Mouse (Mus musculus) B cell, adult 2 months (primary cell): Measurements from ENCODE around the gene Hmg20b.

Experiments used
- DNase-seq, 2 experiments: peaks; one replicate each; pipeline ENCODE4 v3.0.0; 2022

Gene Hmg20b

DNA sequence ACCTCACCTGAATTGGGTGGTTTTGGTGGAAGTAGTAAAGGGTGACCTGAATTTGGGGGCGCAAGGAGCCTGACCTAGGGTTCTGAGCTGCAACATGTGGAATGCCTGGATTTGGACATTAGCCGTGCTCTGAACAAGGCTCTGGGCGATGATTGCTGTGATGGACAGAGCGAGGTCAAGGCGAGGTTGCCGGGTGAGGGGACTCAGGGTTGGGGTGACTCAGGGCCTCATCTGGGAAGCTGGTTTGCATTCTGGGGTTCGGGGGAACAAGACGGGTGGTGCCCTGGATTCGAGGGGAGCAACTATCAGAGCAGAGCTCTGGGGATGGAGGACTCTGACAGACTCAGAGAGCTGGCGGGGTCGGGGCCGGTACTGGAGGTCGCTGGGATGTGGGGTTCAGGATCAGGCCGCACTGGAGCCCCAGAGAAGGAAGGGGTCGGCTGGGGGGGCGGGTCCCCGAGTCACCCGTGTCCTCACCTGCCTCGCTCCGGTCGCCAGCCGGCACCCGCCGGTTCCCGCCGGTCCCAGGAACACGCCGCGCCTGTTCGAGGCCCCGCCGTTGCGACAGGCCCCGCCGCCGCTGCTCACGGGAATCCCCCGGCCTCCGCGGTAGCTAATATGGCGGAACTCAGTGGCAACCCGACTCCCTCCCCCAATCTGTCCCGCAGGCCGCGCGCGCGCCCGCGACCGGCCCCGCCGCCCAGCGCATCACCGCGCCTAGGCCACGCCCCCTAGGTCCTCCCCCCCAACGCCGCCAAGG, 27.7 kb upstream of the Hmg20b start, which contains the start of gene Fzr1:
Fzr1 (minus strand) TSS at position 724 of the 760 bp plus-strand sequence.
- no peak for DNase-seq

DNA sequence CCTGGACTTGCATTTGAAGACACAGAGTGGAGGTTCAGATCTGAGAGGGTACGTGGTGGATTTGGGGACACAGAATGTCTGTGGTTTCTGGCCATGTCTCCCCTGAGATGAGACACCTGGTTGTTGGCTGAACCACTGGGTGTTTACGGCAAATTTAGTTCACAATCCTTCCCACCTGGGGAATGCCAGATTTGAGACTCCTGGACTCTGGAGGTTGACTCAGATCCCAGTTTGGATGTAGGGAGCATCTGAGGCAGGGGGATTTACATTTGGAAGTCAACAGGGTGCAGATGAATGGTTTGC, 27.0 kb upstream of the Hmg20b start:
- no peak for DNase-seq

DNA sequence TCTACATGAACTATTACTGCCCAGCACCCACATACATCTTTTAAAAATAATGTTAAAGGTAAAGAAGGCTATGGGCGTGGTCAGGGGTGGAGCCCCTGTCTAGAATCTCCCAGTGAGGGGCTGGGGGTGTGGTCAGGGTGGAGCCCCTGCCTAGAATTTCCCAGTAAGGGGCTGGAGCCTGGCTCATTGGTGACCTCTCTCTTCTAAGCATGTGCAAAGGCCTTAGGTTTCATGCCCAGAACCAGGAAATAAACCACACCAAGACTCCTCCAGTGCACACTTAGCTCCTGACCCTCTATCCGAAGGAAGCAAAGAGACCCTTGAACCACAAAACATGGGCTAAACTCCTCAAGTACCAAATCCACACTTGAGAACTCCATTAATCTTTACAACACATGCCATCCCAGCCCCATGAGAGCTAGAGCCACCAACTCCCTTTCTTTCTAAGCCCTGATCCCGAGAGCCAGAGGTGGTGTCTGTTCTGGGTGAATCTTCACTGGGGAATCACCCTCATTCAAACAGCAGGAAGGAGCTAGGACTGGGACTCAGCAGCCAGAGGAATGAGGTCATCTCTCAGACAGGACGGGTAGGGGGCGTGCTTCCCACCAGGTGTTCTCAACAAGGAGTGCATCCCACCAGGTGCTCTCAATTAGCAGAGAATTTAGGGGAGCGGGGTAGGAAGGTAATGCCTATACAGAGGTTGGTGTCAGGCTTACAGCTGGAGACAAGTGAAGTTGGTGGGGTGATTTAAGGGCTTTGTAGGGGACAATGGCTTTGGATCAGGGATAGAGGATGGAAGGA, 26.5 kb upstream of the Hmg20b start:
- no peak for DNase-seq

DNA sequence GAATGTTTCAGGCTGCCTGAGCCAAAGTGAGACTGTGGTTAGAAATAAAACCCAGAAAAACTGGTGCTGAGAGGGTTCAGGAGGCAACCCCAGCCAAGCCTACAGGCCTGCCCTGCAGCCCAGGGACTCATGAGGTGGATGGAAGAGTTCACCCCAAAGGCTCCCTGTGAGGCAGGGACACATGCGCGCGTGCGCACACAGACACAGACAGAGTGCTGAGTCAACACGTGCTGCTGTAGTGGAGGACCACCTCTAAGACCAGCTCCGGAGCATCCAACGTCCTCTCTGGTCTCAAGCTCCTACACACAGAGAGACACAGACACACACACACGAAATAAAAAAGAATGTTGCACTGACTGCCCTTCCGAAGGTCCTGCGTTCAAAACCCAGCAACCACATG, 25.0 kb upstream of the Hmg20b start:
- no peak for DNase-seq

DNA sequence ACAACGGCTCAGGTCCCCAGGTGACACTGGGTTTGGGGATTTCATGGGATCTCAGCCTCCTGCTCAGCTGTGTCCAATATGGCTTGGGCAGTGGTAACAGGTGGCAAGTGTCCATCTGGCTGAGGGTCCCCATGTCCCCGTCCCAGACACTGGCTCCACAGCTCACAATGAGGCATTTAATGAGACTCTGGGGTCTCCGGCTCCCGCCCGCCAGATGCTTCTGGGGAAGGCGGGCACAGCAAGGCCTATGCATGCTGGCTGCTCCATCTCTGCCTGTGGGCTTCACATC, 16.9 kb upstream of the Hmg20b start:
- no peak for DNase-seq

DNA sequence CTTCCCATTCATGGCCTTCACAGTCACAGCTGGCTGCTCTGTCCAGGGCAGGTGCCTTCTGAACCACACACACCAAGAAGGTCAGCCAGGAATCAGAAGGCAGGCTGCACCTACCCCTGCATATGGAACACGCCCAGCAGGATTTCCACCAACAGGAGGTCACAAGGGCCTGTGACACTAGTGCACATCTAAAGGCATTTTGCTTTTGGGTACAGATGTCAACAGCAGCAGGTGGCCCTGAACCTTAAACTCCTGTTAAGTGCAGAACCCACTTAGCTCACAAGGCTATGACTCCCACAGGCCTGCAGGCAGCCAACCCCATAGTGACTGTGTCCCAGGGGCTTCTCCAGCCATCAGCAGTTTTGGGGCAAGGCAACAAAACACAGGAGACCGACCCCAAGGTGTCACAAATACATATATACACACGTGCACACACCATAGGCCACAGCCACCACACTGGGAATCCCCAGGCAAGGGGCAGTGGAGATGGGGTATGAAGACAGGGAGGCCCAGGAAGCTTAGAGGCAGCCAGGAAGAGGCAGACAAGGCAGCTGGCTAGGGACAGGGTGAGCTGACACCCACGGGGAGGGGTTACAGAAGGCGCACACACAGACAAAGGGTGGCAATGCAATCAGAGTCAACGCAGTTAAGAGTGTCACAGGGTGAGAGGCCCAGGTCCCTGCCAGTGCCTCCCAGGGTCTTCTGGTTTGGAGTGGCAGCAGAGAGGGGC, 16.4 kb upstream of the Hmg20b start:
- no peak for DNase-seq

DNA sequence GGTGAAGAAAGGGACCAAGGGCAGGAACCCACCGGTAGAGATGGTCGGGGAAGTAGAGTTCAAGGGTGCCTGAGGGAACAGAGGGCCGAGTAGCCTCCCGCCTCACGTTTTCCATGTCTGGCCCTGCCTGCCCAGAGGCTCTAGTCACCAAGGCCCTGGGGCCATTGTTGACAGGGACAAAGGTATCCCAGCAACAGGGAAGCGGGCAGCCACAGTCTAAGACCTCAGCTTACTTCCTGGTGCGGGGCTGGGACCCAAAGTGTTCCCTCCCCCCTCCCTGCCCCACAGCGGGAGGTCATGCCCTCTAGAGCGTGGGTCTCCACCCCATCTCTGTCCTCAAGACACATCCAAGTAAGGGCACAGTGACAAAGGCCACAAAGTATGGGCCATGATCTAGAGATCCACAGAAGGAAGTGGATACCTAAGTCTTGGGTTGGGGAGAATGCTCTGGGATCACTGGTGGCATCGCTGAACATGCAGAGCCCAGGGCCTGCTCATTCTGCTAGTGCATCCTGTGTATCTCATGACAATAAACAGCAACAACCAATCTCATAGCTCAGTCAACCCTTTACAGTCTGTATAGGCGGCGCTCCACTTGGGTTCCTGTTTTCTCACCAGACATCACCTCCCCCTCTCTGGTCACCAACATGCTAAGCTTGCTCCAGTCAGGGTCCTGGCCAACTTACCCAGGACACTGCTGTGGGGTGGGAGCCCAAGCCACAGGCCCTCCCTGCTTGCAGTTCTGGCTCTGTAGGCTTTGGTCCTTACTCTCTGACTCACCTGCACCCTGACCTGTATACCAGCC, 15.6 kb upstream of the Hmg20b start, which contains the start of gene 4930404N11Rik:
4930404N11Rik (minus strand) TSS at position 145 of the 805 bp plus-strand sequence.
- DNase-seq: no peak

DNA sequence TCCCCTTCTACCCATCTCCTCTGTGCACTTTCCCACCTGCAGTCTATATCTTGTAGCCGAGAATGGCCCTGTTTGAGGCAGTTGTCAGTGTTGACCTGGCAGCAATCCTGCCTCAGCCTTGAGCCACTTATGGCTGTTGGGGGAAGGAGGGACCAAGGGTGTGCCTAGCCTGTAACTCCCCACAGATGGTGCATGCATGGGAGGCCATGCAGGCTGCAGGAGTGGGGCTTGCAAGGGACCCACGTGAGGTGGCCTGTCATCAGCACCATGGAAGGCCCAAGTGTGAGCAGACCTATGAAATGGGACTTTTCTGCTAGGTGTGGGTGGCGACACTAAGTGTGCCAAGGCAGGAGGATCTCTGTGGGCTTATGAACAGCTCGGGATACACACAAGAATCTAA, 14.8 kb upstream of the Hmg20b start:
- no peak for DNase-seq

DNA sequence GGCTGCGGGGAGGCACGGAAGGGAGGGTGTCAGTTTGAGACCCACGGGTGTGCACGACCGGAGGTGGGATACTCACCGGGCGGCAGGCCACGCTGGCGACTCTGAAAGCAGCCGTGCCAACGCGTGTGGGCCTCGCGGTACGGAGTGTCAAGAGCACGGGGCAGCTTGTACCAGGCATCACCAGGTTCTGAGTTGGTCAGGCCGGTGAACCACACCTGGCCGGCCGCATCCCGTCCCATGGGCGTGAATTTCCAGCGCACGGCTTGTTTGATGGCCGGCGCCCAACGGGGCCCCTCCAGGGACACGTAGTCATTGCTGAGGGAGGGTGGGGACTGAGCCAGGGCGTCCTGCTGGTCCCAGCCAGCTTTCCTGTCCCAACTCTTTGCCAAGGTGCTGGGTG, 14.4 kb upstream of the Hmg20b start:
- no peak for DNase-seq

DNA sequence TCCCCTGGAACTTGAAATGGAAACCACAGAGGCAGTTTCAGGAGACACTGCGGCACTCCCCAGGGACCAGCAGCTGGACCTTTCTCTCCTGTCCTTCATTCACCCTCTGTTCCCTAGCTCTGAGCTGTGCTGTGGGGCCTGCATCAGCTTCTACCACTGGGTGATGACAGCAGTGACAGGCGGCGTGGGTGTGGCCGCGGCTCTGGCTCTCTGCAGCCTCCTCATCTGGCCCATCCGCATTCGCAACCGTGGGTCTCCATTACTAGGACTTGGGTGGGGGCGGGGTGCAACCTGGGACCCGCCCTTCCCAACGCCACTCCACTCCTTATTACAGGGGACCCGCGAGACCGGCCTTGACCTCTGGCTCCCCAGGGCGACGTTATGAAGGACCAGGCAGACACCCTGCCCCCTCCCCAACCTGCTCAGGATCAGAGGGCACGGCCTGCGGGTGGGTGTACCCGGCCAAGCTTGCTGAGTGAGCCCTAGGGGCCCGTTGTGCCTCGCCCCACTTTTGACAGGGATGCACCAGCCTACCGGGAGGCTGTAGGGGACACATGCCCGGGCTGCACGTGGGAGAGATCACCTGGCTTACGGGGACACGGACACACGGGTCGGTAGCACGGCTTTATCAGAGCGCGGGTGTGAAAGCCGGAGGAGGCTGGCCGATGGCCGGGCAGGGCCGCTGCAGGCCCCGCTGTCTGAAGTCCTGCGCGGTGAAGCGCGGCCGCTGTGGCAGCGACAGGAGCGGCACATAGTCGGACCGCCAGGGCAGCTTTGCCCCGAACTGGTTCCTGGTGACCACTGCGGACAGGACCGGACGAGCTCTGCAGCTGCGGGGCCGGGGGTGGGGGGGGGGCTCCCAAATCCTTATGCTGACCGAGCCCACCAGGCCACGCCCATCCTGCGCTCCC, 13.4 kb upstream of the Hmg20b start:
- no peak for DNase-seq

DNA sequence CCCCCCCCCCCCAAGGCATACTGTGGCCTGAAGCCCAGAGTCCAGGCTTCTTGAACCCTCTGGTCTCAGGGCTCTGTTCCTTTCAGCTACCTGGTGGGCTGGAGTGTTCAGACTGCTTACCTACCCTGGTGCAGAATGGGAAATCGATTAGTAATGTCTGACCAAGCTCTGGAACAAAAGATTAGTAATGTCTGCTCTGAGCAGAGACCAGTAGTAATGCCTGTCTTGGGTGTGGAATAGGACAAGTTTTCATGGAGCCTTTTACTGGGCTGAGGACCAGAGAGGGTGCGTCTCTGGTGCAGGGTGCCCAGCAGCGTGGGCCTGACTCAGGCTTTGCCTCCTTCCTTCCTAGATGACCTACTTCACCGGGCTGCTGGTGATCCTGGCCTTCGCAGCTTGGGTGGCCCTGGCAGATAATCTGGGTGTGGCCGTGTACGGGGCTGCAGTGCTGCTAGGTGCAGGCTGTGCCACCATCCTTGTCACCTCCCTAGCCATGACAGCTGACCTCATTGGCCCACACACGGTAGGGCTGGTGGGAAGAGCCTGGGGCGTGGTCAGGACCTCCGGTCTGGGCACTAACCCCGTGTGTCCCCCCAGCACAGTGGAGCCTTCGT, 12.2 kb upstream of the Hmg20b start:
- DNase-seq: no peak

DNA sequence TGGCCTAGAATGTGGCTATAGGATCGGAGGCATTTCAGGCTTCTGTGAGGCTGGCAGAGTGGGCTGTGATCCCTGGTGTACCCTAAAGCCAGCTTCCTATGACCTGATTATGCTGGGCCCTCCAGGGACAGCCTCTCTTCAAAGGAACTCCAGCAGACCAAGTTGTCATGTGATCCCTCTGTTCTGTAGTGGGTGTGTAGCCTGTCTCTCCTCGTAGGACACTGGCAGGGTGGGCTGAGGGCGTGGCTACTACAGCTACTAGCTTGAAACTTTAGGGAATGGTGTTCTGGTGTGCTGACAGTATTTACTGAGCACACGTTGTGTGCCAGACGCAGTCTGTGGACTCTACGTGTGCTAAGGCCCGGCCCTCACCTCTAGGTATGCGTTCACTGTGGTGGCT, 10.4 kb upstream of the Hmg20b start:
- DNase-seq: no peak

DNA sequence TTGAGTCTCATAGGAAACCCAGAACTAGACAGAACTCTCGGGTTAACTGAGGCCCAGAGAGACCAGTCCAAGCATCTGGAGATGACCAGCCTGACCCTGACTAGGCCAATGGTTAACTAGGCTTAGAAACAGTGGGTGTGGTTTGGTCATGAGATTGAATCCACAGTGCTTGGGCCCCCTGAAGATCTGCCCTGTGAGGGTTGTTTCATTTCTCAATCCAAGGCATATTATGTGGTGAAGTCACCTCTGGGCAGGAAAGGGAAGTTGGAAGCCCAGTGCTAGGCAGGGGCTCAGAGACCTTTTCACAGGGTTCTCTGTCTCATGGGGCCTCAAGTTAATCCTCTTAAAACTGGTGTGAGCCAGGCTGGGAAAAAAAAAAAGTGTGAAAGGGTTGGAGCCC, 8.6 kb upstream of the Hmg20b start:
- DNase-seq: no peak

DNA sequence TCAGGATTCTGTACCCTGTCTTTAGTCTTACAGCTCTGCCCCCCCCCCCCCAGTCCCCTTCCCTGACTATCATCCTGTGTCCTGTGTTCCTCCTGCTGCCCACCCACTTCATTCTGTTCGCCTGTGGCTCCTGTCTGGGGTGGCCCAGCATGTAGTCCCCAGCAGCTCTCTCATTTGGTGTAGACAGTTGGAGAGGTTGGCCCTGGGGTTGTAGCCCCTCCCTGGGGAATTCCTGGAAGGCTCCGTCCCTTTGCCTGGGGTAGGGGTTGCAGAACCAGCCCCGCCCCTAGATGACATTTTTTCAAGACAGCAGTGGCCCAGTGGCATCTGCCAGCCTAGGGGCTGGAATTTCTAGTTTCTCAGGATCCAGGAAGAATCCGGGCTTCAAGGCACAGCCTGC, 7.9 kb upstream of the Hmg20b start:
- no peak for DNase-seq

DNA sequence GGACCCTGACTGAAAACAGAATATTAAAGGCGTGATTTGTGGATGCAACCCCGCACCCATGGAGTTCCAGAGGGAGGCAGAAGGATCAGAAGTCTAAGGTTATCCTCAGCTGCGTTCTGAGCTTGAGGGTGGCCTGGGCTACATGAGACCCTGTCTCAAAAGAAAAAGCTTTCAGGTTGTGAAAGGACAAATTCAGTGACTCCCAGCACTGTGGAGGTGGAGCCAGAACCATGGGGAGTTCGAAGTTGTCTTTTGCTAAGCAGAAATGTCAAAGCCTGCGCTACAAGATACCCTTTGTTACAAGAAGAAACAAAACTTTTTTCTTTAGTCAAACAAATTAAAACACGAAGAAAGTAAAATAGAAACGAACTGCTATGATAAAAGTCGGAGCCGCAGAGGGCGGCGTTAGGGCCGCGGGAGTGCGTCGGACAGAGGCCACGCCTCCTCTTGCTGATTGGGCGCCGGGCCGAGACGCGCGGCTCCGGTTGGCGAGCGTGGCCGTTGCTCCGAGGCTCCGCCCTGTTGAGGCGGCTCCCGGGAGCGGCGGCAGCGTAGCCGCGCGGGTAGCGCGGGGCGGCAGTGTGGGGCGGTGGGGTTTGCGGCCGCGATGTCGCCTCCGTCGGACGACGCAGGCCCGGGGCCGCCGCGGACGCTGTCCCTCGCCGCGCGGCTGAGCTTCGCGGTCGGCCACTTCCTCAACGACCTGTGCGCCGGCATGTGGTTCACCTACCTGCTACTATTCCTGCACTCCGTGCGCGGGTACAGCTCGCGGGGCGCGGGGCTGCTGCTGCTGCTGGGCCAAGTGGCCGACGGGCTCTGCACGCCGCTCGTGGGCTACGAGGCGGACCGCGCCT, 6.9 kb upstream of the Hmg20b start, which contains the start of gene Mfsd12:
Mfsd12 (plus strand) TSS at position 501 of the 854 bp plus-strand sequence.
- peak; percentile 85 to 87 for DNase-seq

DNA sequence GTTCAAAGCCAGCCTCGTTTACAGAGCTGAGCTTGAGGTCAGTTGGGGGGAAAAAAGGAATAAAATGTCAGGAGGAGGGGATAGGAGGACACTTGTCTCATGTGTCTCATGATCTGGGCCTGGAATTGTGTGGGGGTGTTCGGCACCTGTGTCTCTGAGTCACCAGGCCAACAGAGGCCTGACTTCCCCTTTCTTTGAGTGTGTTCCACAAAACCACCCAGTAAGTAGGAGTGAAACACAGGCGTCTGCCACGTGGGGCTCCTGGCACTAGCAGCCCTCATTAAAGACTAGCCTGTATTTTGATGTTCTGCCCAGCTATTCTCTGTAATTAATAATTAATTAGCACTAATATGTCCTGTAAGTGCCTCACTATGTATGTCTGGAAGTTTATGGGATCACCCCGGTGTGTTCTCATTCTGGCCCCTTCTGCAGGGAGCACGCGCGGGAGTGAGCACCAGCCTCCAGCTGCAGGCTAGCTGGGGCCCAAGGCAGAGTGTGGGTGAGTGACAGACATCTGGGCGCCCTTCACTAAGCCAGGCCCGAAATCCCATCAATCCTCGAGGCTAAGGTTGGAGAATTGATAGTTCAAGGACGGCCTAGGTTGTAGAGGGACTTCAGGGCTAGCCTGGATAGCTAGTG, 6.2 kb upstream of the Hmg20b start:
- DNase-seq: peak; percentile 73 to 79

DNA sequence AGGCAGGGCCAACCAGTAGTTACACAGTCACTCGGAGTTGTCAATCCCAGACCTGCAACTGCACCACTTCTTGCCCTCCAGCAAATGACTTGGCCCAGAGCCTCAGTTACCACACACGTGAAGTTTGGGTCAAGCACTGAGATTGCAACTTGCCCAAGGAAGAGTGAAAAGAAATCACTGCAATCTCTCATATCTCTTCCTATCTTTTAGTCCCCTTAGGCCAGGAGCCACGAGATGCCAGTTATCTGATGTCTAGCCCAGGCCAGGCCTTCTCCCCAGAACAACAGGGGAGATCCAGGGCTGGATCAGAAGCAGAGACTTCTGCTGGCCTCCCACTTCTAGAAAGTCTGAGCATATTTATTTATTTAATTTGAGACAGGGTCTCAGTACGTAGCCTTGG, 5.3 kb upstream of the Hmg20b start:
- no peak for DNase-seq

DNA sequence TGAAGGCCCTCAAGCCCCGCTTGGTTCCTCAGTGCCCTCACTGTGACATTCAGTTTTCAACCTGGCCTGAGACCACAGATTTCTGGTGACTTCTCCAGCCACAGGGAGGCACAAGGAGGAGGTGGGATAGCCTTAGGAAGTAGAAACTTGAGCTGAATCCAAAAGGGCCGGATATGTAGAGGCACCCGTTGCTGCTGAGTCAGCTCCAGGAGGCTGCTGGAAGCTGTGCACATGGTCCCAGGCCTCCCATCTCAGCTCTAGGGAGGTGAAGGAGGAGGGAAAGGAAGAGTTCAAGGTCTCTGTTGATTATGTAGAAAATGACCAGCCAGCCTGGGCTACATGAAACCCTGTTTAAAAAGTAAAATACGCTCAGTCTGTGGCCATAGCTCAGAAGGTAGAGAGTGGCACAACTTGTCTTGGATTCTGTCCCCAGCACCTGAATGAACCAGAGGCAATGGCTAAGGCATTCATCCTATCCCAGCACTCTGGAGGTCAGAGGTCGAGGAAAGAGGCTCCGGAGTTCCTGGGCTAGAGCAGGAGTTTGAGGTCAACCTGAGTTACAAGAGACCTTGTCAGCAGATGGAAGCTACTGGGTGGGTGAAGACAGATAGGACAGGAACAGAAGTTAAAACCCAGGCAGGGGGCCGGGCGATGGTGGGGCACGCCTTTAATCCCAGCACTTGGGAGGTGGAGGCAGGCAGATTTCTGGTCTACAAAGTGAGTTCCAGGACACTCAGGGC, 4.6 kb upstream of the Hmg20b start:
- DNase-seq: no peak

DNA sequence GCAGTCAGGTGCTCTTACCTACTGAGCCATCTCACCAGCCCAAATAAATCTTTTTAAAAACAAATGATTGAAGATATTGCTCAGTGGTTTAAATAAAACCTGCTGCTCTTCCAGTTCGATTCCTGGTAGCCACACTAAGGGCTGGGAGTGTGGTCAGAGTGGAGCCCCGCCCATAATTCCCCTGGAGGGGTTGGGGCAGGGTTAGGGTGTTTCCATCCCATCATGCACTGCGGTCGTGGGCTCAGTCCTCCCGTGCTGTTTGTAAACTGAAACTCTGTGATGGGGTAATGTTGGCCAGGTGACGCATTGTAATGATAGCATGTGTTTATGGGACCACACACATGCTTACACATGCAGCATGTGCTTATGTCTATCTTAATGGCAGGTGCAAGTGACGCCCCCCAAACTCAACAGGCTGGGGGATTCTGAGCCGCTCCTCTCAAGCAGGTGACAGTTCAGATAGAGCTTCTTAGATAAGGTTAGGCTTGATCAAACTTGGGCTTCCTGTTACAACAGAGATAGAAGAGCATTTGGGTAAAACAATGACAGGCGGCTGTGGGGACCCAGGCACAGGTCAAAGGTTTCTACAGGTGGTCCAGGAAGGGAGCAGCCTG, 1.5 kb upstream of the Hmg20b start:
- DNase-seq: peak; percentile 36 to 47
